Mouse (Mus musculus): ENCODE results near the gene Zfp362.

Gene Zfp362

DNA sequence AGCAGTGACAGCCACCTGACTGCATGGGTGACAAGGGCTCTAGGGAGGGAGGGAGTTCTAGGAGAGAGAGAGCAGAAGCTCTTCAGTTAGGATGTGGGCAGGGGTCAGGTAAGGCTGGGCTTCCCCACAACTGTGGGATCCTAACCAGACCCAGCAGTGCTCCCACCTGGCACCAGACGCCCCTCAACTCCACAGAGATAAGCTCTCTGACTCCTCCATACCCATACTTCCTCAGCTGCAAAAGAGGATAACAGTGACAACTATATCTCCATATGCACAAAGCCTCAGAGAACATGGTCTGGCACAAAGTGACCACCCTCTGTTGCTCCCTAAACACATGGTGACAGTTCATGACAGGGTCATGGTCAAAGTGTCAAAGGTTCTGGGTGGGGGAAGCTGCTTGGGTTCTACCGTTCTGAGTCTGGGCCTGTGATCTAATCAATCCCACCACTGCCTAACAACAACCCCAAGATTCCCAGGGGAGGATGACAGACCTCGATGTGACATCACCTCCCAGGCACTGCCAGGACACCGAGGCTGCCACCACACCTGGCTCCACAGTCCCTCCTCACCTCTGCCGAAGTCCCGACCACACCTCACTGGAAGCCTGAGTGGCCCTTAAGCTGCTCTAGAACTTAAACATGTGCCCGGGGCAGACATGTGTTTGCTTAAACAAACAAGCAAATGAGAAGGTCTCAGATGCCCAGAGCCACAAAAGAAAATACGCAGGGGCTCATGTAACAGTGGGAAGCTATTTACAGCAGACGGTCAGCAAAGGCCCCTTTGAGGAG is 4.0 kb downstream of the Zfp362 start:
- DNase-seq (ENCODE audit: low spot score in 2 of 2), result no peak

DNA sequence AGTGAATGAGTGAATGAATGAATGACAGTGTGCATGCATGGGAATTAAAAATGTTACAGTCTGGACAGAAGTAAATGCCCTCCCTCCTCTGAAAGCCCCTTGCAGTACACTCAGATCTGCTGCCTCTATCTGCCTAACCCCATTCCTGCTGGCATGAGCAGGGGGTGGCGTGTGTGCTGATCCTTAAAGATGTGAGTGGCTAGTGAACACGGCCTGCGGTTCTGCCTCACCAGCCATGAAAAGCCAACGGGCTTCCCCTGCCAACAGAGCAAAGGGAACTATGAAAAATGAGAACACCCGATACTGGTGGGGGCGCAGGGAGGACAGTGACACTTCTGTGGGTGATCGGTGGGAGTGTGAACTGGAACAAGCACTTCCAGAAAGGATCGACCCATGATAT is 9.1 kb downstream of the Zfp362 start:
- no peak for DNase-seq (ENCODE audit: low spot score in 2 of 2)

GRCm38 (mm10) chr4:128795596-128795995 is 10.2 kb downstream of the Zfp362 start:
- no peak for DNase-seq (ENCODE audit: low spot score in 2 of 2)

DNA sequence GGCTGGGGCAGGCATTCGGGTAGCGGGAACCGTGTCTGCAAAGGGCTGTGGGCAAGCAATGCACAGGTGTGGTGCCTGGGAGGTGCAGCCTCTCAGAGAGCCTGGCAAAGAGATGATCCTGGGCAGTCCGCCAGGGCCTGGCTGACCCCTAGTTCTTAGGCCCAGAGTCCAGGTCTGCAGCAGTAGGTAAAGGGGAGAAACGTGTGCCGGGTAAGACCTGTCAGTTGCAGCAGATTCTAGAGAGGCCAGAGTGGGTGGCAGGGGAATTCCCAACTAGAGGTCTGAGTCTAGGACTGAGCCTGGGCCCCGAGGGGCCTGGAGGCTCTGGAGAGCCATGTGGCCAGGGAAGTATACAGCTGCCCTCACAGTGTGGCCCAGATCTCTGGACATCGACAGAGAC is 11.6 kb downstream of the Zfp362 start:
- DNase-seq (ENCODE audit: low spot score in 2 of 2), result no peak

GRCm38 (mm10) chr4:128793710-128794109 is 12.1 kb downstream of the Zfp362 start:
- no peak for DNase-seq (ENCODE audit: low spot score in 2 of 2)

DNA sequence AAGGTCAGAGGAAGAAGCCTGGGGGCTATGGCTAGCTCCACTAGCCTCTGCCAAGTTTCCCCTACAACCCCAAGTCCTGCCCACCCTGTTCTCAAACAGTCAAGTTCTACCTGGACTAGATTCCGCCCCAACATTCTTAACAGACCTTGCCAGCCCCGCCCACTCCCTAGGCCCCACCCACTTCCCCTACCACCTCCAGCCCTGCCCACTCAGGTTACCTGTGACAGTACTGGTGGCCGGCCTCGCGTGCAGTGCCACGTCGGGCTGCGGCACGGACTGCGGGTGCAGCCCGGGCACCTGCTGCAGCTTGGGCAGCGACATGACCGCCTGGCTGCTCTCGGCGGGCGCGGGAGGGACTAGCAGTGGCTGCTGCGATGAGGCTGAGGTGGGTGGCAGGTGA is 16.2 kb downstream of the Zfp362 start:
- no peak for DNase-seq (ENCODE audit: low spot score in 2 of 2)

DNA sequence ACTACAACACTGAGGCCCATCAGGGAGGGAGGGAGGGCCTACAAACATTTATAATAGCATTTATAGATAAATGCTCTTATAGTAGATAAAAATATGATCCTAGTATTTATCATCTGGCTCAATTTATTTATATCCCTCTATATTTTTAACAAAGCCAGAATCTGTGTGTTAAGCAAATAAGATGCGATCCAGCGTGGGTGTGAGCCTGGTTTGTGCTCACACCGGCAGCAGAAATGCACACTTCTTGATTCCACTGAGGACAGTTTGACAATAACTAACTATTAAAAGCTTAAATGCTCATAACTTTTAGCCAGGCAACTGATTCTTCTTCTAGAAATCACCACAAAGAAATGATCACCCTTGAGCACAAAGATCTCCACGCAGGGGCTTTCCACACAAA is 17.7 kb downstream of the Zfp362 start:
- no peak for DNase-seq (ENCODE audit: low spot score in 2 of 2)

DNA sequence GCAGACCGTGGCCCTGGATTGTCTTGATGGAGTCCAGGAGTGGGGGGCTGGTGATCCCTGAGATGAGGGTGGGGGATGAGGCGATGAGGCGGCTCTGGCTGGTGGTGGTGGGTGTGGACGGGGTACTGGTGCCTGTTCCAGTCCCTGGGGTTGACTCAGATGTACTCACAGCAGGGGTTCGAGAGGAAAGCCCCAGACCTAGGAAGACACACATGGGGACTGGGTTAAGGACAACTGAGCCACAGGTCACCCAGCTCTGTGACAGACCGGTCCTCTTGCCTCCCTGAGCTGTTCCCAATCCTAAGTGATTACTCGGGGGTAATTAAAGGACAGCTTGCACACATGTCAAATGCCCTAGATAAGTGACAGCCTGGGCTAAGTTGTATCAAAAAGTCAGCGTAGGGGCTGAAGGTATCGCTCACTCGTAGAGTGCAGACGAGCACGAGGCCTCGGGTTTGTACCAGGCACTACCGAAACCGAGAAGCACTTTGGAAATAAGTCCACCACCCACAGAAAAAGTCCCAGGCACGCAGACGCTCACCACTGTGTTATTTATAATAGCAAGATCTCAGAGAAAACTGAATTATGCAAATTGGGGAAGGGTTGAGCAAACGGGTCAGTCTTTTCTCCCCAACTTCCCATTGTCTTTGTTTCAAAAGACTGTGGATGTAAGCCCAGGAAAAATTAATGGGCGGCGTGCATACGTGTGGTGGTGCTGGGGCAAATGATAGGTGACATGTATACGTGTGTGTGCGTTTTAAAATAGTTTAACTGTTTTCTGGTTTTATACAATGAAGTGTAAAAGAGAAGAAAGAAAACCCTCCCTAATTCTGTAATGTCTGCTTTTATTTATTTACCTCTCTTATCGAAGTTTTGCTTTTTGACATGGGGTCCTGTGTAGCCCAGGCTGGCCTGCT is 18.6 kb downstream of the Zfp362 start:
- no peak for DNase-seq (ENCODE audit: low spot score in 2 of 2)

- no peak for DNase-seq (ENCODE audit: low spot score in 2 of 2)
These were observed 19.8 kb downstream of the Zfp362 start for GRCm38 (mm10) chr4:128785921-128786654.

- no peak for DNase-seq (ENCODE audit: low spot score in 2 of 2)
These were observed 20.8 kb downstream of the Zfp362 start for GRCm38 (mm10) chr4:128784950-128785631.

- DNase-seq (ENCODE audit: low spot score in 2 of 2), result no peak
These were observed 23.2 kb downstream of the Zfp362 start for GRCm38 (mm10) chr4:128782645-128783044.

DNA sequence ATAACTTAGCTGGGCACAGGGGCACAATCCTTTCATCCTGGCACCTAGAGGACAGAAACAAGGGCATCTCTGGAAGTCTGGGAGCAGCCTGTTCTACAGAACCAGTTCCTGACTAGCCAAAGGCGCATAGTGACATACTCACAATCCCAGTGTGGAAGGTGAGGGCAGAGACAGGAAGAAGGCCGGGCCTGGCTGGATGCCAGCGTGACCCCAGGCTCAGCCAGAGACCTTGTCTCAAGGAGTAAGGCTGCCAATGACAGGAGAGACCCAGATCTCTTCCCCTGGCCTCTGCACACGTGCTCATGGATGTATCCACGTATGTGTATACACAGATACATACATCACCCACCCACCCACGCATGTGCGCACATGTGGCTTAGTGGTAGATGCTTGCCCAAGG is 23.8 kb downstream of the Zfp362 start:
- DNase-seq (ENCODE audit: low spot score in 2 of 2), result no peak

- no peak for DNase-seq (ENCODE audit: low spot score in 2 of 2)
These were observed 28.3 kb downstream of the Zfp362 start for GRCm38 (mm10) chr4:128777593-128777992.

DNA sequence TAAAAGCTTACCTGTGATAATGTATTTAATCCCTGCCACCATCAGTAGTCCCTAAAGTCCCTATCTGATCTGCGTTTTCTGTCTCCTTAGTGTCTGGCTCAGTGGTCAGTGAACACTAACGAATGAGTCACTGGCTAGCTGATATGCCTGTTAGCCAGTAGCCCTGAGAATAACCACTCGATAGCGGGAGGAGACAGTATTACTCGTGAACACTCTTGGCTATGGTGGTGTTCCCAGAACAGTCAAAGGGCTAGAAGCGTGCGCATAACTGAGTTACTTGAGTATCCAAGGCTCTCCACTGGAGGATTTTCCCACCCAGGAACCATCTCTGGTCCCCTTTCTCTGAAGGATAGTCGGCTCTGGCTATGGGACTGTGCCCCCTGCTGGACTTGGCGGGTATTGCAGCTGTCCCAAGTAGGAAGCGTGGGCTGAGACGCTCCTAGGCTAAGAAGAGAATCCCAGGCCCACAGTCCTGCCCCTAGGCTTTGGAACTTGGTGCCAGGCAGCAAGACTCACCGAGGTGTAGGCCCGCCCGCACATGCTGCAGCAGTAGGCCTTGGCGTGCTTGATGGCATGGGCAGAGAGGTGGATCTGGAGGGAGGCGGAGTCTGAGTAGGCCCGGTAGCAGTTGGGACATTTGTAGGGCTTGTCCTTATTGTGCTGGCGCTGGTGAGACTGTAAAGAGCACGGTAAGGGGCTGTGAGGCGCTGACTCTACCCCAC is 29.1 kb downstream of the Zfp362 start:
- DNase-seq (ENCODE audit: low spot score in 2 of 2), result peak in 1 of 2 experiments; percentile 71

GRCm38 (mm10) chr4:128774467-128774866 is 31.4 kb downstream of the Zfp362 start:
- no peak for DNase-seq (ENCODE audit: low spot score in 2 of 2)

GRCm38 (mm10) chr4:128773820-128774219 is 32.0 kb downstream of the Zfp362 start:
- no peak for DNase-seq (ENCODE audit: low spot score in 2 of 2)

- no peak for DNase-seq (ENCODE audit: low spot score in 2 of 2)
These were observed 35.1 kb downstream of the Zfp362 start for GRCm38 (mm10) chr4:128770698-128771097.

GRCm38 (mm10) chr4:128769569-128770355 is 36.1 kb downstream of the Zfp362 start:
- DNase-seq (ENCODE audit: low spot score in 2 of 2), result no peak

GRCm38 (mm10) chr4:128768120-128768519 is 37.7 kb downstream of the Zfp362 start:
- DNase-seq (ENCODE audit: low spot score in 2 of 2), result no peak

DNA sequence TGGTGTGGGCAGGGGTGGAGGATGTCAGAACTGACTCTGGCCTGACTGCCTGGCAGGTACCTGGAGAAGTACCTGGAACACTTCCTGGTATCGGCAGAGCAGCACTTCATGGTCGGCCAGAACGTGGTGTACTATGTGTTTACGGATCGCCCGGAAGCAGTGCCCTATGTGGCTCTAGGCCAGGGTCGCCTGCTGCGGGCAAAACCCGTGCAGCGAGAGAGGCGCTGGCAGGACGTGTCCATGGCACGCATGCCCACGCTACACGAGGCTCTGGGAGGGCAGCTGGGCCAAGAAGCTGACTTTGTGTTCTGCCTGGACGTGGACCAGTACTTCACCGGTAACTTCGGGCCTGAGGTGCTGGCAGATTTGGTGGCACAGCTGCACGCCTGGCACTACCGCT is 38.9 kb downstream of the Zfp362 start:
- DNase-seq (ENCODE audit: low spot score in 2 of 2), result no peak
